Mouse (Mus musculus): ENCODE results near the gene Hist2h2aa2.

DNA sequence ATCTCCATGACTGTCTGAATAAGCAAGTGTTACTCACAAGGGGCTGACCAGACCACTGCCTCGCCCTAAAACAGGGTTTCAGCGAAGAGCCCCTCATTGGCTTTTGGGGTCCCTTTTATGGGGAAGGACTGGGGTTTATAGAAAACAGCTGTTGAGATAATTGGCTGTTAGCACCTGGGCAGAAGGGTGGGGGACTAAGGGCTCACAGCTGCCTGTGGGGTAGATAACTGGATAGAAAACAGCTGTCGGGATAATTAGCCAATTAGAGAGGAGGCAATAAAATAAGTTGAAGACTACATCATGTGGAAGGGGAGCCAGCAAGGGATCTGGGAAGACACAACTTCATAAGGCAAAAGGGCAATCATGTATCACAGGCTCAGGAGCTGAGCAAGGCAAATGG is 10.8 kb upstream of the Hist2h2aa2 start:
- TF ChIP-seq CTCF (IDR thresholded peaks at IDR 0.05; ENCODE audit: low read depth) (no peak), EP300 (IDR thresholded peaks at IDR 0.05; ENCODE audit: low read depth) (peak; percentile 42; the same call in 1 of the 2 replicates)

All from liver, postnatal 0 days (tissue).